Mouse (Mus musculus): Measurements from ENCODE around the gene Nfkb1.
A peak's percentile ranks its signal among the peaks of the same experiment; 100 is the strongest.

Gene Nfkb1

DNA sequence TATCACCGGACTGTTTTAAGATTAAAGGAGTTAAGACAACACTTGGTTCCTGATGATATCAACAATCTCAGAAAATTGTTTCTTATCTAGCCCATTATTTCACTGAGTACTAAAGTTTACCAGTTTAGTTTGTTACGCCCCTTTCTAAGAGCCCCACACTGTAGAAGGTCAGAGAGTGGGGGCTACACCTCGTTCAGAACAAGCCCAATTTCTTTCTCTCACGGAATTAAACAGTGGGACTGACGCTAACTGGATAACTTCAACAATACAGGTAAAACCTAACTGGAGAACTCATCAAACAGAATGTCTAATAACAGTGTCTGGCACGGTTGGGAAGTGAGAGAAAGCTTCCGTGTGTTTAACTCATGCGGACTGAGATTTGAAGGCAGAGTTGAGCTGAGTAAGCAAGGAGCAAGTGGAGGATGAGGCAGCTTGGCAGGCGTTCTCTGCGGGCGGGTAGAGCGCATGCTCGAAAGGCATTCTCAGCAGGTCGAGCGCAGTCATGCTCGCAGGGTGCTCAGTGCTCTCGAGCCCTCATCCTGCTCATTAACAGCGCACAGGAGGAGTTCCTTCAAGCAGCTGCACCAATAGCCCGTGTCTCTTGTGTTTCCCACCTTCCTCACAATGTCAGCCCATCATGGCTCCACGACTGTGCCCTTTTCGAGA, 60.8 kb downstream of the Nfkb1 start:
- no peak for DNase-seq (ENCODE audit: low spot score in 2 of 2)

DNA sequence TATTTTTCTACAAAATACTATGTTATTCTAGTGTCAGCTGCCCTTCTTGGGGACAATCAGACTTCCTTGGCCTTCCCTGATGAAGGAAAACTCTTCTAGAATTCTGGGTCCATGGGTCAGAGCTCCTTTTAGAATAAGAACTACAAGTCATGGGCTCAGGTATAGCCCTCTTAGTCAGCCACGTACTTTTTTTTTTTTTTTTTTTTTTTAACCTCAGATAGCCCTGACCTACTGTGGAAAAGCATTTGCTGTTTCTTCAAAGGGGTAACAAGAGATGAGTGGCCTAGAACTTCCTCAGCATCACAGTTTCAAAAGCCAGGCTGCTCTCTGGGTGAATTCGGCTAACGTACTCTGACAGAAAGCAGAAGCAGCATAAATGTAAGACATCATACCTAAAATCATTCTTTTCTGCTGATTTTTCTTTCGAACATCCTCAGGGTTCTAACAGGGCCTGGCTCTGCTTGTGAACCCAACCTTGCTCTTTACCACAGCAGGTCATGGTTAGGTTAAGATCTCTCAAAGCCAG, 61.5 kb downstream of the Nfkb1 start:
- no peak for DNase-seq (ENCODE audit: low spot score in 2 of 2)

DNA sequence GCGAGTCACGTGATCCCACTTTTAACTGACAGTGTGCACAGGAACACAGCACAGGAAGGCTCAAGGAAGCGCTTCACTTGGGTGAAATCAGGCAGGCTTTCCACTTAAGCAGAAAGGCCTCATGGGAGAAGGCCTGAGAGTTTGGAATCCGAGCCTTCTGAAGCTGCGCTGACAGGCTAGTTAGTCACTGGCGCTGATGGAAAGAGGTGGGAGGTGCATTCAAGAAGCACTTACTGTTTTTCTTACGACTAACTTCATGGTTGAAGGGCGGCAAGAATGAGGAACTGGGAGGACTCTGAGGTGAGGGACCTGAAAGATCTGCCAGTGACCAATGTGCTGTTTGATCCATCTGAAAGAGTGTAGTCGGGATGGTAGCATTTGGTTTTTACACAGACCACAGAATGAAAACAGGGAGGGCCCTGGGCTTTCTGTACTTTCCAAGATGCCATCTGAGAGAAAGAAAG, 62.6 kb downstream of the Nfkb1 start:
- DNase-seq (ENCODE audit: low spot score in 2 of 2) = no peak

DNA sequence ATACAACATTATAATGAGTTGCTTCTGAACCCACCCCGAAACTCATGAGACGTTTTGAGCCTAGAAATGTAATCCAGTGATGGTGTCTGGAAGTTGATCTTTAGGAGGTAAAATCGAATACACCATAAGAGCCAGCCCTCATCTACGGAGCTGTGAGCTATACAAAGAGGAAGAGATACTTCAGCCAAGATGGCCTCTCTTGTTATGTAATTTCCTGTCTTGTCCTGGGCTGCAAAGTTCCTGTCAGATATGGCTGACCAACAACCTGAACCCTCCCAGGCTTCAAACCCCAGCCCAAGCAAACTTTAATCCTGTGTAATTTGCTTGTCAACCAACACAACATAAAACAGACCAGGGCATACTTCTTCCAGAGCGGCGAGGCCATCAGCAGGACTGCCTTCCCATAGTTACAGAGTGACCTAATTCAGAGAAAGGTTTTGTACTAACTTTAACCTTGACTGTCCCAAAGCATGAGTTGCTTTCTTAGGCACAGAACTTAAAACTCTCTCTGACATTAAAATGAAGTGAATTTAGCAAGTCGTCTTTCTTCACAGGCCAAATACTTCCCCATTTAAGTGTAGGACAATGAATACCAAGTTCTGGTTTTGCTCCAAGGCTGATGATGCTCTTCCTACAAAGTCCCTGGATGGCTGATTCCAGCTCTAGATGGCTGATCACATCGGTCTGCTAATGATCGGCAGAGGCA, 63.2 kb downstream of the Nfkb1 start:
- no peak for DNase-seq (ENCODE audit: low spot score in 2 of 2)

DNA sequence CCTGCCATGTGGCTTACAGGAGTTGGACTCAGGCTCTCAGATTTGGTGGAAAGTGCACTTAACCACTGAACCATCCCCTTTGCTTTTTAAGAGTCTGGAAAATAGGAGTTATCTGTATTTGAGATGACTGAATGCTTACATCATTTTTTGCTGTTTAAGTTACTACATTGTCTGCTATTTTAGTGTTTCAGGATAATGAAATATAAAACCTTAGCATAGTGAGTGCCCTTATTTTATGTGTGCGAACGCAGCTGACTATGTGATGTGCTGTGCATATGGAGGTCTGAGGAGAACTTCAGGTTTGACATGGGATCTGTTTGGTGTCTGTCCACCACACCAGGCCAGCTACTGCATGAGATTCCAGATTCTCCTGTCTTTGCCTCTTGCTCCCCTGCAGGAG, 66.1 kb downstream of the Nfkb1 start:
- DNase-seq (ENCODE audit: low spot score in 2 of 2) = no peak

DNA sequence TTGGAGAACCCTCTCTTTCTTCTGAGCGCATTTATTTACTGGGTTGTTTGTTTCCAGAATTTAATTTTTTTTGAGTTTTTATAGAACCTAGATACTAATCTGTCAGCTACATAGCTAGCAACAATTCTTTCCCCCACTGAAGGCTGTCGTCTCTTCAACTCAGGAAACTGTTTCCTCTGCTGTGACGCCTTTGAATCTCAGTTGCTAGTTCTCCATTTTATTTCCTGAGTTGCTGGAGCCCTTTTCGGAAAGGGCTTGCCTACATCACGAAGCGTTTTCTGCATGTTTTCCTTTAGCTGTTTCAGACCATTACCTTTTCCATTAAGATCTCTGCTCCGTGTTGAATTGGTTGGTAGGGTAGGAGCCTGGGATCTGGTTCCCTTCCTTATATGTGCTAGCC, 74.6 kb downstream of the Nfkb1 start:
- DNase-seq (ENCODE audit: low spot score in 2 of 2) = no peak

DNA sequence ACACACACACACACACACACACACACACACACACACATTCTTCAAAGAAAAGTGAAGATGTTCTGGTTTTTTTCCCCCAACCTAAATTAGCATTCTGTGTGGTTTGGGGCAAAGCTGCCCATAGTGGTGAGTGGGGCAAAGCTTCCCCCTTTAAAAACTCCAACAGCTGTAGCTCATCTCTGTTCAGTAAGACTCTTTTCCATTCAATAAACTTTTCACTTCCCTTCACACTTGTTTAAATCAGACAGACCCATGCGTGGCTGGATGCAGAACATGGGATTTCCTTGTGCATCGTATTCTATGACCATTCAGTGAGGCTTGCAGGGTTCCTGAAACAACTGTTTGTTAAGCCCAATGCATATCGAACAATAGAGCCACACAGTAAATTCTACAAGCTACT, 77.0 kb downstream of the Nfkb1 start:
- DNase-seq (ENCODE audit: low spot score in 2 of 2) = no peak

DNA sequence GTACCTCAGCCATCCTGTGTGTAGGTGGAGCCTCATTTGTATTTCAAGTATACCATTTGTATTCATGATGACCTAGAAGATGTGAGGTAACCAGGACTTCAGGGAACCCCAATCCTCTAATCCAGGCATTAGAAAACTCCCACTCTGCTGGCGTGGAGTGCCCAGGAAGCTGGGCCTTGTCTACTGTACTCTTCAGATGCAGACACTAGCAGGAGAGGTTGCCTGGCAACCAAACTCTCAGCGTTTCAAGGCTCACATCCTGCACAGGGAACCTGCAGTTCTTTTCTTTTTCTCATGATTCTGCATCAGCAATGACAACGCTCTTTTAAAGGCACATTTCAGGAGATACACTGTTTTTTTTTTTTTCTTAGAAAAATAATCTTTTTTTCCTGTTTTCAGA, 81.1 kb downstream of the Nfkb1 start:
- peak; percentile 42 to 59 for DNase-seq (ENCODE audit: low spot score in 2 of 2)

DNA sequence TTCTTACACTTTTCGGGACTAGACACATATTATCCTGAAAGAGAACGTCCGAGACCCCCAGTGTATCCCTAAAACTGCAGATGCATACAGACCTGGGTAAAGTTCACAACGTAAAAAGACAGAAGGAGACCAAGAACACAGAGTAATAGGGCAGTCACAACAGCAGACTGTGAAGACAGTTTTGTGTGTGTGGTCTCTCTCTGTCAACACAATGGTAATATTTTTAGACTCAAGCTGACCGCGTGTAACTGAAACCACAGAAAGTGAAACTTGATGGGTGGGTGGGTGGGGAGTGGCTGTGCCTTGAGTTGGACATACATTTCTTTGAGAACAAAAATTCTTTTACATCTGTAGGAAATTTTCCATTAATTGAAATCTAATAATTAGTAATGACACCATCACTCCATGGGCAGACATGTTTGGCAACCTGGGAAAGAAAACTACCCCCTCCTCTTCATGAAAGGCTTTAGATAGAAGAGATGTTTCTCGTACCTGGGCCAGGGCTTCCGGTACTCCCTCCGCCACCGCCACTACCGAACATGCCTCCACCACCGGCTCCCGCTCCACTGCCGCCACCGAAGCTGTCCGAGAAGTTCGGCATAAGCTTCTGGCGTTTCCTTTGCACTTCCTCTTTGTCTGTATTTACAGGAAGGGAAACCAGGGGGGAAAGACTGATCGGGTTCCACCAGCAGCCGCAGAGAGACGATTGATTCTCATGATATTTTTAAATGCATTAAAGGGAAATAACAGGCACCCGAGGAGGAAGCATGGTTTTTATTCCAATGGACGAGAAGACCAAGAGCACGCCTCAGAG, 83.5 kb downstream of the Nfkb1 start:
- DNase-seq (ENCODE audit: low spot score in 2 of 2) = no peak

DNA sequence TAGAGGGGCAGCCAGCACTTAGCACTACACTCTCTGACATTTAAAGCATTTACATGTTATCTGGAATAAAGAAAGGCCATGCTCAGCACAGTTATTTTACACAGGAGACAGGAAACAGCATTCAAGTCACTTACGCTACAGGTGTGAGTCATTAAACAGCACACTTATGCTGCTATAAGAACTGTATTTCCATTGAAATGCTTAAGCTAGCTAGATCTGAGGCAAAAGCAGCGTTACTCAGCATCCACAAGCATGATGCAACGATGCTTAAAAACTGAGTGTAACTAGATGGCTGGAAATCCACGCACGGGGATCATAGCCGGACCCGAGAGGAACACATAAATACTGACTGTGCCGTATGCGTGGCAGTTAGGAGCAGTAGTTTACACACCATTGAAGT, 84.3 kb downstream of the Nfkb1 start:
- DNase-seq (ENCODE audit: low spot score in 2 of 2) = no peak

DNA sequence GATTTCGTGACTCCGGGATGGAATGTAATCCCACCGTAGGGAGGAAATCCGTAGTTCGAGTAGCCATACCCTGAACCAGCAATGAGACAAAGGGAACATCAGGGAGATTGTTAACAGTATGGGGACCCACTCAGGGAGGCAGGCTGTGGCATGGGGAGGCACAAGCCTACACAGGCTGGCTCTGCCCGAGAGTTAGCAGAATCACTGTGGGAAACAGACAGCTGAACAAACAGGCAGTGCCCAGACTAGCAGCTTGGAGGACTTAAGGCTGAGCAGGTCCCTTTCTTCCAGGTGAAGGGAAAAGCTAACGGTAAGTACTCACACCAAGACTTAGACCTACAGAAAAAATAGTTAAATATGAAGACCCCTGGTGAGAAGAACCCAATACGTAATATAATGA, 84.8 kb downstream of the Nfkb1 start:
- DNase-seq (ENCODE audit: low spot score in 2 of 2) = no peak

DNA sequence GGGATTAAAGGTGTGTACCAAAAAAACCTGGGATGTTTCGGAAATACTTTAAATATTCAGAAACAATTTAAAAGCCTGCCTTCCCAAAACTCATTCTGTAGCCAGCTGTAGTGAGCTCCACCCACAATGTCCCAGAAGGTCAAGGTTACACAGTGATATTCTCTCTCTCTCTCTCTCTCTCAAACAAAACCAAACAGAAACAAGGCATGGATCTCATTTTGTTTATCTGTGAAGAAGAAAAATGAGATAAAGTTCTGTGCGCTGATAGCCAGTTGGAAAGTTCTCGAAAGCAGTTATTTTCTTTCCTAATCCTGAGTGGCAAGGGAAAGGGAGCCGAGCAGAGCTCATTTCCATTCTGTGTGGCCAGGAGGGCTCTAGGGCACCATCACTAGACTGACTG, 85.9 kb downstream of the Nfkb1 start:
- no peak for DNase-seq (ENCODE audit: low spot score in 2 of 2)

DNA sequence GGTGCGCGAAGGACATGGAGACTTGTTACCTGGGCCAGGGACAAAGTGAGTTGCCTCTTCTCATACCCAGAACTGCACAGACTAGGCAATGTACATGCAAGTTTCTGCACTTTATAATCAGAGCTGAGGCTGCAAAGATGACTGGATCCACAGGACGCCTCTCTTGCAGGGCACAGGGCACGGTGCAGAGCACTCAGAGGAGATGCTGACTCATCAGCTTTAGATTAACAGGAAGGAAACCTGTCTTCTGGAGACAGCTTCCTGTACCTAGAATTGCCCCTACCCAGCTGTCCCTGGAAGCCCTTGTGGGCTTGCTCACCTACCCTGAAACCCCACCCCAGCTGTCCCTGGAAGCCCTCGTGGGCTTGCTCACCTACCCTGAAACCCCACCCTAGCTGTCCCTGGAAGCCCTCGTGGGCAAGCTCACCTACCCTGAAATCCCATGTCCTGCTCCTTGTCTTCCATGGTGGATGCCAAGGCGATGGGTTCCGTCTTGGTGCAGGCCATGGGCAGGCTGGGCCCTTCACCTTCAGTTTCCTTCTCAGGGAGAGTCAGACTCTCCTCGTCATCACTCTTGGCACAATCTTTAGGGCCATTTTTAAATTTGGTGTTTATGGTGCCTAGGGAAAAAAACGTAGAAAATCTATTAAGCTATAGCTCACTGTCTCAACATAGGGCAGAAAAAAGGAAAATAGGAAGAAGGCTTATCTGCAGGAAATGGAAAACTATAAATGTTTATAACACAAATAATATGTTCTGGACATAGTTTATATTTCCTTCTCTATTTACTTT, 86.5 kb downstream of the Nfkb1 start:
- DNase-seq (ENCODE audit: low spot score in 2 of 2) = no peak

DNA sequence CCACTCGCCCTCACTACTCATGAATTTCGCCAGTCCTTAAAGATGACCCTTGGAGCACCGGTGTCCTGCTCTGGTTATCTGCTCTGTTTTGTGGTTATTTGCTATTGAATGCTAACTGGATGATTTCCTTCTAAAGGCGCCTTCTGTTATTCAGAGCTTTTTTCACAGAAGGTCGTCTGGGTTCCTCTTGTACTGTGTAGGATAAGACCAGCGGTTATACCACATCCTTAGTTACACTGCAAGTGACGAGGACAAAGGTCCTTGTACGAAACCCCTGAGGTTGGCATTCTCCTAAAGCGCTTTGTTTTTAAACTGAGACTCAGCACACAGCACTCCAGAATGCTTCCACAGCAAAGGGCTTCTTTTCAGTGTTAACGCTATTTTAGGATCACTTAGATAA, 88.6 kb downstream of the Nfkb1 start:
- no peak for DNase-seq (ENCODE audit: low spot score in 2 of 2)

DNA sequence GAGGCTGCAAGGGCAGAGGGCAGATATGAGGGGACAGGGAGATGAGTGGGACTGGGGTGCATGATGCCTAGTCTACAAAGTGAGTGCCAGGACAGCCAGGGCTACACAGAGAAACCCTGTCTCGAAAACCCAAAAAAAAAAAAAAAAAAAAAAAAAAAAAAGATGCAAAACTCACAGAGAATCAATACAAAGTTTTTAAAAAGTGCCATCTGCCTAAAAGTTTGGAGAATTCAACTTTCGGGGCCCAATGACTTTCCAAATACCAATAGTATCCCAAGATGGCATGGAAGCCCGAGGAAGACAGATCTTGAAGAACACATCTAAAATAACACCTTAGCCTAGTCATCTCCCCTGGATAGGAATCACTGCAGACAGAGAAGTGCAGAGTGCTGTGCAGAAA, 93.0 kb downstream of the Nfkb1 start:
- no peak for DNase-seq (ENCODE audit: low spot score in 2 of 2)

DNA sequence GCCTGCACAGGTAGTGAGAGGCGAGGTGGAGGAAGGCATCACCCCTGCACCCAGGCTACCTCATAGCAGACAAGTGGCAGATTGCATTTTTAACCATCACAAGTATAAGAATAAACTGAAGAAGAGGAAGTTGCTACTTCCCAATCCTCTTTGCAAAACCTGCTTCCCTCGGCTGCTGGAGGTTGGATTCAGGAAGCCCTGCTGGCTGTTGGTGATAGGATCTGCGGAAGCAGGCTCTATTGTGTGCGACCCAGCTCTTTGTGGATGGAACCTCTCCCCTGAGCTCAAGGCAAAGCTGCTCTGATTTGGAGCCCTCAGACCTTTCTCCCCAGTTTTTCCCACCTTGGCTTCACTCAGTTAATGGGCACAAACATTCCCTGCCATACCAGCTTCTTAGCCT, 94.3 kb downstream of the Nfkb1 start:
- no peak for DNase-seq (ENCODE audit: low spot score in 2 of 2)

DNA sequence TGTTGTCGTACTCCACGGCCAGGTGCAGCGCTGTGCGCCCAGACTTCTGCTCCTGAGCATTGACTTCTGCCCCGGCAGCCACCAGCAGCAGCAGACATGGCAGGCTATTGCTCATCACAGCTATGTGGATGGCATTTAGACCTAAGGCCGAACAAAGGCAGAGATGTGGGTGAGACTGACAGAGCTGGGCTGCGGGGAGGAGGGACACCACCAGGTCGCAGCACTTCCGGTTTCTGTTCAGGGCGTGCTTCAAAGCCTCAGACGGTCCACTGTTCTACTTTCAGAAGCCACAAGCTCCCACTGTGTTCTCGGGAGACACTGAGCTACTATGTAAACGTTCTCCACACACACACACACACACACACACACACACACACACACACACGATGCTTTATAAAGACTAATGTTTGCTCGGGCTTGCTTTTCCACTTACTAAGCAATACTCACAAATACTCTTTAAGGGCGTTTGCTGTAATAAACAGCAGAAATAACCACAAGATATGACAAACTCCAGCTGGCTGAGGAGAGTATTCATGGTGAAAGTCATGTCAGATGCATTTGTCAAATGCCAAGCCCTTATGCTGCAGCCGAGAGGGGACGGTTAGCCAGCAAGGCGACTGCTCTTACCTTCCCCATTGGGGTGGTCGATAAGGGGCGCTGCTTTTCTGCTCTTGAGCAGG, 97.0 kb downstream of the Nfkb1 start:
- DNase-seq (ENCODE audit: low spot score in 2 of 2) = no peak

DNA sequence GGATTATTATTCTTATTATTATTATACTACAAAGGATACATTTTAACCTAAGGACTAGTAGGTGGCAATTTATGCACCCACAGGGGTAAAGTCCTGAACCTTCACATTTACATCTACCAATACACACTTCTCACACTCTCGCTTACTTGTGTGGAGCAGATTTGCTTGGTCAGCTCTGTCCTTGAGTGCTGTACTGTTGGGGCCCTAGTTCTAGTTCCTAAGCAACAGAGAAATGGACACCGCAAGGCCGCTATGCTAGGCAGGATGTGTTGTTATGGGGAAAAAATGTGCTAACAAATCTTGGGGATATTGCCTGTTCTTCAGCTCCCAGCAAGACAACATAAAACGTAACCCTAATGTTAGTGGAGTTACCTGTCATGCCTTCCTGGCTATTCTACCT, 99.3 kb downstream of the Nfkb1 start:
- DNase-seq (ENCODE audit: low spot score in 2 of 2) = no peak

DNA sequence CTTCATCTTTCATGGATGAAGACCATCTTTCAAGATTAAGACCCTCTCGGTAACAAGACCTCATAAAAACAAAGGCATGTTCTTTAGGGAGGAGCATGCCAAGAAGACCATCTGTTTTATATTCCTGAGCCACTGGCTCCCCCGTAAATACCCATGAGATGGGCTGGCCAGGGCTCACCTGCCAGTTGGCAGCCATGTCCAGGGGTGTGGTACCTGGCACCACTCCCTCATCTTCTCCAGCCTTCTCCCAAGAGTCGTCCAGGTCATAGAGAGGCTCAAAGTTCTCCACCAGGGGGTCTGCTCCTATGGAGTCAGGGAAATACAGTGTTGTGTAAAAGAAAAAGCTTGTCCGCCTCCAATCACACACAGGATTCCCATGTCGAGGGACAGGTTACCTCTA, 100.0 kb downstream of the Nfkb1 start:
- DNase-seq (ENCODE audit: low spot score in 2 of 2) = no peak

DNA sequence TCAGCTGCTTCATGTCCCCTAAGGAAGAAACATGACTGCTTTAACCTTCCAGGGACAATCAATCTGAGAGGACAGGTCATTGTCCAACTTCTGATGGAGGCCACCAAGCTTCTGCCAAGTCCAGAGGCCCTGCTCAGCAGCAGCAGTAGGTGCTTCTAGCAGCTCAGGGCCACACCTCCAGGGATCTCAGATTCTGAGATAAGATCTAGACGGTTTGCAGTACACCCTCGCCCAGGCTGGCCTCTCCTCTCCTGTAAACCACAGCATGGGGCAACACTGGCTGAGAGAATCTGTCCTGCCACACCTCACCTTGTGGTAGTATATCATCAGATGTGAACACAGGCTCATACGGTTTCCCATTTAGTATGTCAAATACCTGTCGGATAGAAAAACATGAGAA, 100.9 kb downstream of the Nfkb1 start:
- no peak for DNase-seq (ENCODE audit: low spot score in 2 of 2)

DNA sequence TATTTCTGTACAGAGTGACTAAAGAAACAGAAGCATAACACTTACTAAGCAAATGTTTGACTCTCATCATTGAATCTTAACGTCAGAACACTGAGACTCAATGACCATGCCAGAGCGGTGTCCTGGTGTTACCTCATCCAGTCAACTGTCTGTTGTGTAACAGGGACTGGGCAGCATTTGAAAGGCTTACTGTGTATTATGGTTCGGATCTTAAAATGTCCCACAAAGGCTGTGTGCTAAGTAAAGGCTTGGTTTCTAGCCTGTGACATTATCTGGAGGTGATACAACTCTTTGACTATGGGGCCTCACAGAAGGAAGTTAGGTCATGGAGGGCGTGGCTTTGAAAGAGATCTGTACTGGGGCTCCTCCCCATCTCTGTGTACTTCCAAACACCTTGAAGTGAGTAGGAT, 104.9 kb downstream of the Nfkb1 start:
- DNase-seq (ENCODE audit: low spot score in 2 of 2) = no peak
